Mouse (Mus musculus) cerebellum, postnatal 25 days (tissue): ENCODE measurements around the gene Borcs6.

ENCODE experiments used
- DNase-seq, 2 experiments: peaks; one replicate each; pipeline ENCODE4 v3.0.0; 2021; ENCODE audit warnings: mixed read lengths in 2 of 2

Borcs6 gene

GRCm38 (mm10) chr11:69071262-69071661 lies 11.7 kb downstream of the Borcs6 start:
- no peak for DNase-seq

GRCm38 (mm10) chr11:69072234-69072633 lies 12.7 kb downstream of the Borcs6 start:
- no peak for DNase-seq

DNA sequence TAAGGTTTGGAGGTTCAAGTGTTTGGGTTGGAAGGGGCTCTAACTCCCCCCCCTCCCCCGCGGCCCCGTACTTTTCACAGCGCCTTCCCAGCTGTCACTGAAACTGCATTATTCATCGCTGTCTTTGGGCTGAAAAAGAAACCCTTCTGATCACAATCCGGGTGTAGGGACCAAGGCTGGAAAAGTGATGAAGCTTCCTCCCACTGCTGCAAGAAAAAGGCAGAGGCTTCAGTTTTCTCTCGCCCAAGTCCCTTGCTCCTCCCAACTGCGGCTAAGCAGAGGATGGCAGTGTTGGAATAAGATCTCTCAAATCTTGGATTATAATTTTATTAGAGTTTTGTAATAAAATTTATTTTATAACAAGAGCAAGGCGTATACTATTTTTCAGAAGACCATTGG lies 13.1 kb downstream of the Borcs6 start:
- DNase-seq = peak in 1 of 2 experiments; percentile 46

GRCm38 (mm10) chr11:69073065-69073888 lies 13.8 kb downstream of the Borcs6 start:
- peak; percentile 79 to 87 for DNase-seq

DNA sequence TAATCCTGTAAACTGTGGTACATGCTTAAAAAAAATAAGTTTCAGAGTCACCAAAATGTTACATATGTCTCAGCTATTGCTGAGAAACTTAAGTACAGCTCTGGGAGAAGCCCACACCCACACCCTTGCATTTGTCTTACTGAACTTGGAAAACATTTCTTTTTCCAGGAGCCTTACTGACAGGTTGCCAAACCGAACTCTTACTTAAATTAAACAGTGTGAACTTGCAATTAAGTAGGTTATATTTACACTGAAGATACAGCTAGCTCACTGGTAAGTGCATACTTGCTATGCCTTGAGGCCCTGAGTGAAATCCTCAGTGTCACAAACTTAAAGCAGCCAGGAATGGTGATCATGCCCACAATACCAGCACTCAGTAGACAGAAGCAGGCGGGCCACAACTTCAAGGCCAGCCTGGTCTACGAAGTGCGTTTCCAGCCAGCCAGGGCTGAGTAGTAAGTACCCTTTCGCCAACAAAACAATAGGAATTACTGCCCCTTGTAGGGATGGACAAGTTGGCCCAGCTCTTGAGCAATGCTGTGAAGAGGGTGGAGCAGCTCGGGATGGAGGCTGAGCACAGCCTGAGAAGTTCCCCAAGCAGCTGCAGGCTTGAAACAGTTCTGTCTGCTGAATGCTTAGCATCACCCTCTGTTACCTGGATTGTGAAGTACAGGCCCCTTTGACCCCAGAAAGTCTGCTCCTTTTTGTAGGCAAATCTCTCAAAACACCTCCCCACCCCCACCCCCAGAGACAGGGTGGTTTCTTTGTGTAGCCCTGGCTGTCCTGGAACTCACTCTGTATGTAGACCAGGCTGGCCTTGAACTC lies 14.6 kb downstream of the Borcs6 start:
- no peak for DNase-seq

GRCm38 (mm10) chr11:69074776-69075069 lies 15.2 kb downstream of the Borcs6 start:
- no peak for DNase-seq

GRCm38 (mm10) chr11:69075764-69076479 lies 16.4 kb downstream of the Borcs6 start:
- DNase-seq = no peak

DNA sequence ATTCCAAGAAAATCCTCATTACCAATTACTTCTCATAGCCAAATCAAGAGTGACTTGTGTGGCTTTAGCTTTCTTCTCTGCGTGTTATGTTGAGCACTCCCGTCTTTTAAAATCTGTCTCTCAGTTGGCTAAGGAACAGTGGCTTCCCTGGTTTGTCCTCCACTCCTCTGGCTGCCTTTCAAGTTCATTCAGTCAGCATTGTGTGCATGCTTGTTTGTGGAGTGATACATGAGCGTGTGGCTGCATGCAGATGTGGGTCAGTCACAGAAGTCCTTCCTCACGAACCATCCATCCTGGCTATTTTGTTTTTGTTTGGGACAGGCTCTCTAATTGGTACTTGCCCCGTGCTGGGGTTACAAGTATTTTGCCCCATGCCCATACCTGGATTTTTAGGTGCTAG lies 17.1 kb downstream of the Borcs6 start:
- no peak for DNase-seq

GRCm38 (mm10) chr11:69077316-69077715 lies 17.8 kb downstream of the Borcs6 start:
- DNase-seq = no peak

- DNase-seq = no peak
These were observed 18.5 kb downstream of the Borcs6 start for GRCm38 (mm10) chr11:69078041-69078440.

GRCm38 (mm10) chr11:69078805-69079438 lies 19.4 kb downstream of the Borcs6 start:
- no peak for DNase-seq

GRCm38 (mm10) chr11:69080102-69080854 lies 20.8 kb downstream of the Borcs6 start:
- peak in 1 of 2 experiments; percentile 3 for DNase-seq

GRCm38 (mm10) chr11:69080855-69081222 lies 21.3 kb downstream of the Borcs6 start:
- DNase-seq = no peak

- peak in 1 of 2 experiments; percentile 4 for DNase-seq
These were observed 22.1 kb downstream of the Borcs6 start for GRCm38 (mm10) chr11:69081613-69082012.

DNA sequence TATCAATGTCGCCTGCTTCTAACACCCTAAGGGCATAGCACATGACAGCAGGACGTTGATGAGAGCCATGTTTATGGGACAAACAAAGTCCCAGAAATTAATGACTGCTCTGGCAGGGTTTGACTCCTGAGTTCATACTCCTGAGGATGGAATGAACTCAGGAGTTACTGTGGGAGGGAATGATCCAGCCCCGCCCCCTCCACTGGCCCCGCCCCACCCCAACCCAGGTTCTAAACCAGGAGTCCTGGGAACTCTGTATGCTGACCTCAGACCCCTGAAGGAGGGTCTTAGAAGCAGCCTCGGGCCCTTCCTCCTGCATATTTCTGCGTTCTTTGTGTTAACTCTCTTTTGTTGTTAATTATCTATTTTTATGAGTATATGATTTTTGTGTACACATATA lies 26.1 kb downstream of the Borcs6 start:
- DNase-seq = peak in 1 of 2 experiments; percentile 3

DNA sequence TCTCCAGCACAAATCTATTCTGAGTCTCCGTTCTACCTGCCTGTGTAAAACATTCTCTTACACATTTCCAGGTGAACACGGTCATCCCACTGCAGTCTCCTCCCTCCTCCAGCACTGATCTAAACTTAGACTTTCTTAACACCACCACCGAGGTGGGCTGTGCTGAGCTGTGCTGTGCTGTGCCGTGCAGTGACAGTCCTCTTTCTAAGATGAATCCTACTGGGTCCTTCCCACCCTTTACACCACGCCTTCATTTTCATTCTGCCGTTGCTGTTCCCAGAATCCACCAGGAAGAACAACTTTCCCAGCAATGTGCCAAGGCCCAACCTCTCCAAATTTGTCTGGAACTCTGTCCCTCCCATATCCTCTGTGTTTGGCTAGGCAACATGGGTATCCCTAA lies 26.9 kb downstream of the Borcs6 start:
- peak in 1 of 2 experiments; percentile 2 for DNase-seq

- peak in 1 of 2 experiments; percentile 10 for DNase-seq
These were observed 27.6 kb downstream of the Borcs6 start for GRCm38 (mm10) chr11:69087082-69087481.

DNA sequence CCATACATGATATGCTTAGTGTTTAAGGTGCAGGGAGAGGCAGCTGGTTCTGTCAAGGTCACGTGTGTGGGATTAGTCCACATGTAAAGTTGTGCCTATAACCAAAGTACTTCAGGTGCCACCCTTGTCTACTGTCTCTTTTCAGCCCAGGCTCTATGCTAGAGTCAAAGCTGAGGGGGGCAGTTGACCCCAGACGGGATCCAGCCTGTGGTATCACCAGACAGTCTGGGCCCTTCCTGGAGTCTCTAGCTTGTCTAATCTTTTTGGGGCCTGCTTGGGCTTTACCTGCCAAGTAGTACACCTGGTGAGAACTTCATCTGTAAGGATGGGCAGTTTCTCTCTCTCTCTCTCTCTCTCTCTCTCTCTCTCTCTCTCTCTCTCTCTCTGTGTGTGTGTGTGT lies 28.1 kb downstream of the Borcs6 start:
- DNase-seq = peak in 1 of 2 experiments; percentile 15

DNA sequence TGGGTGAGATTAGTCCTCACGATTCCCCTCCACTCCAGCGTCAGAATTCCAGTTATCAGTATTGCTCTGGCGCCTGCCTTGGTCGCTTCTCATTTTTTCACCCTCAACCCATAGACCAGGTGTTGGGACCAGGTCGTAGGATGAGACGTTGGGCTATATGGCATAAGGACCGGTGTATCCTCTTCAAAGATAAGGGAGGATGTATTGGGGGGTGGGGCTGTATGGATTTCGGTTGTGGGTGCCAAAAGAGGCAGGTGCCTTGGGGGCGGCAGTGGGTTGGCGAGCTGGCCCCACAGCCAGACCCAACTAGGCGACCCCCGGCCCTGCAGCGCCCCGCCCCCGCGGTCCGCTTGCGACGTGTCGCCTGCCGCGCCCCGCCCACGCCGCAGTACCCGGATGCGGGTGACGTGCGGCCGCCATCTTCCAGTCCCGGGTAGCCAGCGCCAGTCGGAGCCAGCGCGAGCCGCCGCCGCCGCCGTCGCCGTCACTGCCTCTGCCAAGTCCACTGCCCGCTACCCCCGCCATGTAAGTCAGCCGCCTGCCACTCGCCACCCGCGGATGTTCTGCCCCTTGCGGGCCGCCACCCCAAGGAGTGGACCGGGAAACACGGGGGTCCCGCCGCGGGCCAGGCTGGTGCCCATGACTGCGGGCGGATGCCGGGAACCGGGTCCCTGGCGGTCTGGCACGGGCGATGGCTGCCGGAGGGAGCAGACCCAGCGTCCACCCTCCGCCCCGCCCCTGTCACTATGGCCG lies 28.8 kb downstream of the Borcs6 start, which contains the start of gene Vamp2:
TSS of gene Vamp2 (plus strand) at position 388 of the 753 bp plus-strand sequence.
- DNase-seq = peak; percentile 96 to 98

GRCm38 (mm10) chr11:69088856-69089615 lies 29.5 kb downstream of the Borcs6 start:
- peak in 1 of 2 experiments; percentile 39 for DNase-seq
